Mouse (Mus musculus) G1E (cell line): ENCODE data around the gene Clca1. TPM values are rescaled to one million over a fixed set of nuclear protein-coding genes. Genes with fewer than 3 reads are reported as not detected.
"Not testable (repeated sequence)": the region's sequence is repeated elsewhere in the genome, so short reads cannot be mapped to it uniquely, and the experiment has no call there.

Experiments
- ATAC-seq: 2 replicates; pipeline ENCODE4 v1.8.0; 2016; ENCODE audit warnings: mild to moderate bottlenecking; ENCODE audit not compliant: insufficient number of reproducible peaks, poor library complexity, low FRiP score, severe bottlenecking; ENCODE audit errors: extremely low read depth
- DNase-seq: peaks from one replicate; pipeline ENCODE4 v3.0.0; 2012; ENCODE audit warnings: low spot score
- H3K27me3 ChIP-seq: 2 replicates; pipeline ENCODE4 v1.6.1; 2012; ENCODE audit warnings: mild to moderate bottlenecking, low read length, inconsistent platforms; ENCODE audit not compliant: insufficient read depth
- H3K36me3 ChIP-seq: replicated peaks from 2 replicates; pipeline ENCODE3; 2012; ENCODE audit warnings: mild to moderate bottlenecking, inconsistent platforms
- H3K4me1 ChIP-seq: 2 replicates; pipeline ENCODE4 v1.6.1; 2012; ENCODE audit warnings: low read depth, low read length, inconsistent platforms, mixed read lengths; ENCODE audit not compliant: insufficient read depth
- H3K4me3 ChIP-seq: 2 replicates; pipeline ENCODE4 v1.5.1; 2012; ENCODE audit warnings: low read depth, mild to moderate bottlenecking, inconsistent platforms, low read length, moderate library complexity, mixed read lengths
- H3K9me3 ChIP-seq: replicated peaks from 2 replicates; pipeline ENCODE4 v1.6.1; 2012; ENCODE audit warnings: inconsistent platforms
- CTCF ChIP-seq: IDR thresholded peaks from 2 replicates; pipeline ENCODE4 v1.5.1; 2012; ENCODE audit warnings: low read depth, low read length, inconsistent platforms, mixed read lengths
- GATA1 ChIP-seq: IDR thresholded peaks from 2 replicates; pipeline ENCODE4 v1.6.1; 2012; ENCODE audit warnings: borderline replicate concordance, low read length, inconsistent platforms, mixed read lengths
- GATA2 ChIP-seq: IDR thresholded peaks from 2 replicates; pipeline ENCODE4 v1.6.1; 2012; ENCODE audit warnings: low read depth, low read length, inconsistent platforms, borderline replicate concordance
- POLR2AphosphoS5 ChIP-seq: IDR thresholded peaks from 2 replicates; pipeline ENCODE4 v1.6.1; 2012; ENCODE audit warnings: low read depth, low read length, inconsistent platforms; ENCODE audit not compliant: insufficient replicate concordance
- TAL1 ChIP-seq: conservative IDR thresholded peaks from 2 replicates; pipeline ENCODE4 v1.6.1; 2012; ENCODE audit warnings: low read depth, low read length, inconsistent platforms, mixed read lengths
- polyA plus RNA-seq: library from polyadenylated mRNA; stranded (reverse); fragments of >175 nt; gene quantifications from 2 replicates; pipeline ENCODE4 v1.2.3, GENCODE M21; 2012
- total RNA-seq, 2 experiments: library from RNA; stranded (forward) in 1 of 2; stranded (reverse) in 1 of 2; fragments of 200-1000 nt in 1 of 2; fragments of >200 nt in 1 of 2; fragmentation: Nextera tagmentation in 1 of 2; gene quantifications; 2 replicates each; pipeline ENCODE4 v1.2.3; 2014 to 2017

Clca1 gene
- total RNA-seq (2014; fragmentation: Nextera tagmentation) (4.6 TPM in 1 of 2 replicates, not detected in the other), total RNA-seq (2017) (0.27 TPM in 1 of 2 replicates, not detected in the other), polyA plus RNA-seq (not detected in 2 replicates)

DNA sequence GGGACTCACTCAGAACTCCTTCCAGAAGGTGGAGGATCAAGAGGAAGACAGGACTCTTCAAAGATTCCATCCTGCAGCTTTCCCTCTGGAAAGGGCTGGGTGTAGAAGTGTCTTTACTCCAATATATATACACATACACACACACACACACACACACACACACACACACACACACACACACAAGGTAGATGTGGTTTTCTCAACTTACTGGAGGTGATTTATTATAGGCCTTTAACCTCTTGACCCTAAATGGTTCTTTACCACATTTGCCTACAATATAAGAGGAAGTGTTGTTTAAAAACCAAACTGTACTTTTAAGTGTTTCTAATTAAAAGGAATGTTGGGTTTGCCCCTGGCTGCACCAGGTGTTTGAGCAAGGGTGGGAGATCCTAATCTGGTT, at the start of gene Clca1:
Clca1 (minus strand) TSS at position 101 of the 400 bp plus-strand sequence.
- H3K27me3 ChIP-seq, result peaks cover 18% of the 10 kb centered on the region
- DNase-seq, result no peak
- H3K4me1 ChIP-seq, result peaks cover 12% of the 10 kb centered on the region
- no peak within 1 kb of the TSS for H3K4me3 ChIP-seq
- ATAC-seq, result no peak
- no peaks in the 10 kb centered on the region for H3K9me3 ChIP-seq
- H3K36me3 ChIP-seq, result no peaks in the 10 kb centered on the region
- TF ChIP-seq CTCF (no peak), TAL1 (no peak), GATA1 (no peak), POLR2AphosphoS5 (no peak), GATA2 (no peak)

DNA sequence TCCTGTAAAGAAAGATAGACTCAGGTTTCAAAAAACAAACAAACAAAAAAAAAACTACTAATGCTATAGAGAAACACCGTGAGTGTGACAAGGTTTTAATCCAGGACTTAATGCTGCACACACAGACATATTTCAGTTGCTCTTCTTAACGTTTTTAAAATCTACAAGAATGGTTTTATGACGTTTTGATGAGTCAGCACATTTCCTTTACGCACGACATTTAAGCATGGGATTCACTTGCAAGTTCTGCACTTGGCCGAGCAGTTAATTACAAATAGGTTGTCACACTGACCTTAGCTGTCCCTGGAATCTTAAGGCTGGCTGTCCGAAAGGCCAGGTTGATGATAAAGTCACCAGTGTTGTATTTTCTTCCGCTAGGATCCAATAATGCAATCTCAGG, 48.3 kb upstream of the Clca1 start:
- no peak for ATAC-seq
- peaks cover 13% of the 10 kb centered on the region for H3K27me3 ChIP-seq
- no peak for TF ChIP-seq TAL1
- no peak for TF ChIP-seq GATA2
- no peak for TF ChIP-seq POLR2AphosphoS5
- no peak for TF ChIP-seq GATA1
- TF ChIP-seq CTCF, result no peak
- no peak for DNase-seq
- peaks cover 3% of the 10 kb centered on the region; the same call in 1 of the 2 replicates for H3K4me1 ChIP-seq
- no peaks in the 10 kb centered on the region for H3K36me3 ChIP-seq
- H3K4me3 ChIP-seq, result no peak overlapping the region
- H3K9me3 ChIP-seq, result no peaks in the 10 kb centered on the region

- TF ChIP-seq CTCF, result no peak
- TF ChIP-seq GATA2, result no peak
- TF ChIP-seq POLR2AphosphoS5, result no peak
- no peak for TF ChIP-seq GATA1
- no peak for TF ChIP-seq TAL1
- Histone ChIP-seq H3K27me3 (peaks cover 13% of the 10 kb centered on the region), H3K4me3 (no peak overlapping the region), H3K36me3 (no peaks in the 10 kb centered on the region), H3K9me3 (no peaks in the 10 kb centered on the region), H3K4me1 (peaks cover 3% of the 10 kb centered on the region; the same call in 1 of the 2 replicates)
- no peak for DNase-seq
- no peak for ATAC-seq
Measured at GRCm38 (mm10) chr3:145078405-145078804, 45.8 kb upstream of the Clca1 start.

DNA sequence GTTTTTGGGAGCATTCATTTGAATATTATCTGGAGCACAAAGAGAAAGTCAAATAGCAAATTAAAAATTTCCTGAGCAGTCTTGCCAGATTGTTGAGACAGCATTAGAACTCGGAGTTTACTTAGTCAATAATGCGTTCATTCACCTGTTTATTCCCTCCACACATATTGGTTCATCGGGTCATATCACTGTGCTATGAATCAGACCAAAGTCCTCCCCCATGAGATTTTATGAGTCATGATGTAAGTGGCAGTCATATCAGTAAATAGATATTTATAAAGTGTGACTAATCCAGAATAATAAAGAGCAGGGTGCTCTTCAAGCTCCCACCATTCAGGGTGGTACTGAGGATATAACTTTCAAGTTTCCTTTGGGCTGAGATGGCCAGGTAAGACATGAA, 39.8 kb upstream of the Clca1 start:
- DNase-seq, result no peak
- ATAC-seq, result no peak
- 0 out of 2 replicates have a peak, but pooled peaks cover 3% of the 10 kb centered on the region for H3K4me1 ChIP-seq
- H3K36me3 ChIP-seq, result no peaks in the 10 kb centered on the region
- no peak overlapping the region for H3K4me3 ChIP-seq
- TF ChIP-seq POLR2AphosphoS5, result no peak
- TF ChIP-seq CTCF, result no peak
- no peak for TF ChIP-seq GATA1
- no peak for TF ChIP-seq GATA2
- H3K27me3 ChIP-seq, result peaks cover 9% of the 10 kb centered on the region
- no peaks in the 10 kb centered on the region for H3K9me3 ChIP-seq

GRCm38 (mm10) chr3:145068964-145069363, 36.4 kb upstream of the Clca1 start:
- no peak for TF ChIP-seq GATA1
- no peak for TF ChIP-seq GATA2
- TF ChIP-seq TAL1, result no peak
- no peak for TF ChIP-seq POLR2AphosphoS5
- TF ChIP-seq CTCF, result no peak
- peaks cover 11% of the 10 kb centered on the region for H3K27me3 ChIP-seq
- no peak overlapping the region for H3K4me3 ChIP-seq
- DNase-seq (no peak), ATAC-seq (no peak)
- H3K4me1 ChIP-seq, result peaks cover 9% of the 10 kb centered on the region
- H3K9me3 ChIP-seq, result no peaks in the 10 kb centered on the region
- no peaks in the 10 kb centered on the region for H3K36me3 ChIP-seq

DNA sequence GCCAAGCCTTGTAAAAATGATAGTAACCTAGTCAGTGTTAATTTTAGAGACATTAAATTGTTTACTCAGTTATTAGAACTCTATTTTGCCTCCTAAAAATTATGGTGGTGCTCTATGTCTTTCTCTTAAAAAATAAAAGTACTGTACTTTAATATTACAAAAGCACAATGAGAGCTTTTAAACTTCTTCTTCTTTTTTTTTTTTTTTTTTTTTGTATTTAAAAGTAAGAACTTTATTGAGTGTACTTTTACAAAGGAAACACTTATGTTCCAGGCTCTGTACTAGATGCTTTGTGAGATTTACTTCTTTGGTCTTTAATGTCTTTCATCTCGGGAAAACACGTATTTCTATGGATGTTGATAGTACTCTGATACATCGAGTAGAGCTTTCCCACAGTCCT, 22.6 kb upstream of the Clca1 start:
- not testable (repeated sequence) for H3K9me3 ChIP-seq, H3K36me3 ChIP-seq, H3K4me3 ChIP-seq, H3K27me3 ChIP-seq, DNase-seq, ATAC-seq
- peaks cover 11% of the 10 kb centered on the region for H3K4me1 ChIP-seq

- no peaks in the 10 kb centered on the region for H3K36me3 ChIP-seq
- H3K9me3 ChIP-seq, result no peaks in the 10 kb centered on the region
- H3K4me1 ChIP-seq, result peaks cover 32% of the 10 kb centered on the region
- peaks cover 5% of the 10 kb centered on the region; the same call in 1 of the 2 replicates for H3K27me3 ChIP-seq
- DNase-seq, result peak; percentile 73
- TF ChIP-seq GATA2 (no peak), CTCF (no peak), TAL1 (peak; percentile 94)
- H3K4me3 ChIP-seq, result no peak overlapping the region
- peak; percentile 97 for ATAC-seq
Measured at GRCm38 (mm10) chr3:145049820-145050219, 17.2 kb upstream of the Clca1 start.
